Mouse (Mus musculus) c-Kit-positive CD71-positive TER-119-negative erythroid progenitor cells, embryonic 14.5 days (primary cell): ENCODE measurements around the gene Pgc.

ENCODE experiments used
- DNase-seq: peaks from one replicate; pipeline ENCODE4 v3.0.0-alpha.2; 2013; ENCODE audit warnings: low read depth

Pgc gene

GRCm38 (mm10) chr17:47726566-47726965 lies at the start of gene Pgc:
TSS of gene Pgc (plus strand) at chr17:47726842.
- DNase-seq, result no peak

DNA sequence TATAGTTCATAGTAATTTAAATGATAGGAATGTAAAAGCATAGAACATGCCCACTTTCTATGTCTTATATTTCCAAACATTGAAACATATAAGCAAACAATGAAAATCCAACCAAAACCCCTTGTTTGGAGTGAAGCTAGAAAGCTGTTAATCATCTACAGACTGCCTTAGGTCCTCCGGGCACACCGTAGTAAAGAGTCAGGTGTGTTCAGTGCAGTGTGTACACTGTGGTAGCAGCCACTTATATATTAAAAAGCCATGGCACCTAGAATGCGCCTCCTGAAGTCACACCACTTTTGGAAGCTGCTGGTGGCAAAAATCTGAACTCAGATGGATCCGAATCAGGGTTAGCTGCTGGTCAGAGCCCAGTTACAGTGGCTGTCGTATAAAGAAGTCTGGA lies 48.4 kb upstream of the Pgc start:
- no peak for DNase-seq

- DNase-seq, result no peak
Observed at GRCm38 (mm10) chr17:47678702-47679101, 47.9 kb upstream of the Pgc start.

GRCm38 (mm10) chr17:47682836-47683235 lies 43.8 kb upstream of the Pgc start:
- DNase-seq, result no peak

GRCm38 (mm10) chr17:47687409-47688343 lies 39.0 kb upstream of the Pgc start:
- peak; percentile 95 for DNase-seq

DNA sequence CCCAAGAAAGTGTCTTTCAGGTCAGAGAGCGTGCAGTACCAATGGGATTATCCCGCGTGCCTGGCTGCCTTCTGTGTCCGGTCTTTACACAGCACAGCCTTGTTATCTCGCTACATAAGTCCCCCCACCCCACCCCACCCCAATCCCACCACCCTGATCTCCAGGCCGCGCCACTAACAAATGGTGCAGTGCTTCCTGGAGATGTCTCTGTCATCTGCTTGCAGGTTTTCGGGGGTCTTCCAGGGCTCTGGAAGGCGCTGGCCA lies 38.4 kb upstream of the Pgc start, which contains the start of gene Tomm6:
TSS of gene Tomm6 (minus strand) at position 43 of the 264 bp plus-strand sequence.
- DNase-seq, result no peak

DNA sequence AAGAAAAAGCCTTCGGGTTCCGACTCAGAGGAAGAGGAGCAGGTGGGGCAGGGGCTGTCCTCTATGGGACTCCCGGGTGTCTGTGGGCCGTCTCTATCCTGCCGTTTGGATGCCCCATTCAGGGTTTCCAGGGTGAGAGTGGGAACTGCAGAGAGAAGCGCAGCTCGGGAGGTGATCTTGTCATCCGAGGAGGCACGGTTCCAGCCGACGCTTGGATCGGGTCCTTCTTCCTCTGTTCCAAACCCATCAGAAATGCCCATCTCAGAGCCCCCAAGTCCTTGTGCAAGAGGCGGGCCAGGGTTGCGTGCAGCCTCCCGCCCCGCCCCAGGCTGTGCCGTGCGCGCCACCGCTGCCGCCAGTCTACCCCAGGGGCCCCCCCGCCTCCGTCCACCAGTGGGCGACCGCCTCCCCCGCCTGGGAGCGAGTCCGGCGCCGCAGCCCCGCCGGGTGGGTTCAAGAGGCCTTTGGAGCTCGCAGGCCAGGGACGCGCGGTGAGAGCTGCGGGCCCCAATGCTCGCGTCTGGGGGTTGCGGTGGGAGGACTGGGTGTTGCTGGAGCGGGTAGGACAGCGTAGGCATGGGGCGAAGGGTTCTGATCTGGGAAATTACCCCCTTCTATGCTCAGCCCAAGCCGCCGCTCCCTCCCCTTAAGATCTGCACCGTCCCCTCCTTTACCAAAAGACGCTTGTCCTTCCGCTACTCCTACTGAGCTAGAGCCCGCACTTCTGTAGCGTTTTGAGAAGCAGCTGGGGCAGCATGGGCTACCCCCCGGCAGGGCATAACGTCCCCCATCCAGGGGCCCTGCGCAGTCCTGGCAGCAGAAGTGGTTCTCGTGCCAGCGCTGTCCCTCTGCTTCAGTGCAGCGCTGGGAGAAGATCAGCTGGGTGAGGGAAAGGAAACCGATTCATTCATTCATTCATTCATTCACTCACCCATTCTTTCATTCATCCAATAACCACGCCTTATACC lies 37.8 kb upstream of the Pgc start, which contains the start of gene Frs3:
TSS of gene Frs3 (plus strand) at position 423 of the 968 bp plus-strand sequence.
- no peak for DNase-seq

DNA sequence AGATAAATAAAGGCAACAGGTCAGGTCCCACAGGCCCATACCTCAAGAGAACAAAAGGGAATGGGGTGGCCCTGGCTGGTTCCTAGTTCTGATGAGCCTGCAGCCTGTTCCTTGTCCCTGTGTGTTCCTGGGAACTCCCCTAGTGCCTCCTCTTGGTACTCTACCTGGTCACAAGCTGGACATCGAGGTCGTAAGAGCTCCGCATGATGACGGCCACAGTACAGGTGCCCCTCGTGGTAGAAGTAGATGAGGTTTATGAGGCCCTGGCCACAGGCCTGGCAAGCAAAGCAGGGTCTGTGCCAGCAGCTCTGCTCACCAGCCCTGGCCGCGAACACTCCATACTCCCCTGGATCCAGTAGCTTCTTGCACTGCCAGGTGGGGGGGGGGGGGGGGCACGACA lies 36.7 kb upstream of the Pgc start:
- DNase-seq, result no peak

DNA sequence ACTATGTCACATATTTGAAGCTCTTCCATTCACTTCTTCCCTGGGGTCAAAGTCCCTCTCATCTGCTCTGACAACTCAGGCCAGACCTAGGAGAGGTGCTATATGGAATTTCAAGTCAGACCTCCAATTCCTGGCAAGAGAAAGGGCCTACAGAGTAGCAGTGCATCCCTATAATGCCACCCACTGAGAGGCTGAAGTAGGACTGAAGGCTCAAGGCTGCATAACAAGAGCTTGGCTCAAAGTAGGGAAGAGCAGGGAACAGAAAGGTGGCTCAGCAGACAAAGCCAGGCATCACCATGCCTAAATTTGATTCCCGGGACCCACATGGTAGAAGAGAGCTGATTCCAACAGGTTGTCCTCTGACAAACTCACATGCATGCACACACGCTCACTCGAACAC lies 35.0 kb upstream of the Pgc start:
- DNase-seq, result no peak

DNA sequence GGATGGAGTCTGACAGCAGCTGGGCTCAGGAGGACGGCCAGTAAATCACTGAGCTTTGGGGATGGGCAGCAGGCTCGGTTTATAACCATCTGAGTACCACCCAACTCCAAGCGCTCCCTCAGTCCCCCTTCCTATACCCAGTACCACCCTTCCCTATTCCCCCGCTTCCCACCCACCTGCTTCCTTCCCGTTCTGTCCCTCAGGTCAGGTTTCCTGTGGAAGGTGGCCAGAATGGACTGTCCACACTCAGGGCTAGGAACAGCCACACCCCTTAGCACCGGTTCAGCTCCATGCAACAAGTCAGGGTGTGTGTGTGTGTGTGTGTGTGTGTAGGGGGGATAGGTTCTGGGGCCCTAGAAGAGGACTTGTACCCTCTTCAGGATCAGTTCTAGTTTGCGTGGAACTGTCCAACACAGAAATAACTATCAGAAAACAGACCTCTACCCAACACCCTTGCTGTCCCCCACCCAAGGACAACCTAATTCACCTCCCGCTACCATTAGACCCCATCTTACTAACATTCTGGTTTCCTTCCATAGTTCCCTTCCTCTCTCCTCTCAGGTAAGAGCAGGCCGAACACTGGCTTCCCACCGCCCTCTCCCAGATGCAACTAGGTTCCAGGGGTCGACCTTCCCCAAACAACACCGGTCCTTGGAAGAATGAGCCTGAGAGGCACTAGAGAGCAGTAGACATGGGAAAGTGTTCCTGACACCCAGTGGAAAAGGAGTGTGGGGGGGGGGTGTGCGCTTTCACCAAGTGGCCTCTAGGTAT lies 32.8 kb upstream of the Pgc start:
- no peak for DNase-seq

DNA sequence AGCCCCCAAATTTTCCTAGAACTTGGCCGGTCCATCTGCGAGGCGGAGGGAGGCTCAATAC lies 32.4 kb upstream of the Pgc start, which contains the start of gene Gm21981:
TSS of gene Gm21981 (minus strand) at position 14 of the 61 bp plus-strand sequence.
- DNase-seq, result no peak

DNA sequence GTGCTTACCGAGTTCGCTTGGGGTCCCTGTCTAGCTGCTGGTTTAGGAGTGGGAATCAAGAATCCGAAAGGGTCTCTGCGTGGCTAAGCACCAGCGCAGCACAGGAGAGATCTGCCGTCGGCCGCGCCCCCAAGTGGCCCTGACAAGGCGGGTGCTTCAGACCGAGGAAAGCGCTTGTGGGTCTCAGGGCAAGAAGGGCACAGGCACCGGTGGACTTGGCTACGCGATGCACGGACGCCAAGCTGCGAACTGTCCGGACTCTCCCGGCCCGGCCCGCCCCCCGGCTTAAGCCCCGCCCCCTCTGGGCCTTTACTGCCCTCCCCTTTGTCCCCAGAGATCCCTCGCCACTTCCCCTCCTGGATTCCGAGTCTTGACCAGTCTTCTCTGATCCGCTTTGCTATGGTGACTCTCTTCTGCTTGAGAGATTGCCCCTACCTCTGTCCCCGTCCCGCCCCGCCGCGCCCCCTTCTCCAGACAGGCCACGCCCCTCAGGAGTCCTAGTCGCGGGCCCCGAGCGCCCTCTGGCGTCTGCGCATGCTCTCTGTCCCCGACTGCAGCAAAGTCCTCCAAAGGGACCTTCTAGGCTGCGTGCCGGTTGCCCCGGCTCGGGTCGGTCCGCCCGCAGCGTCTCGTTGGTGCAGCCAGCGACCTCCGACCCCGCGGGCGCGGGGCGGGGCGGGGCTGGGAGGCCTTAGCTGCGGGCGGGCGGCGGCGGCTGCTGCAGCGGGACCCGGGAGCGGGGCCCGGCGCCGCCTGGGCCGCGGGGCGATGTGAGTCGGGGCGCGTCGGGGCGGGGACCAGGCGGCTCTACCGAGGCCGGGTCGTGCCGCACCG lies 31.9 kb upstream of the Pgc start, which contains the start of gene Prickle4:
TSS of gene Prickle4 (minus strand) at position 234 of the 834 bp plus-strand sequence.
- peak; percentile 85 for DNase-seq

GRCm38 (mm10) chr17:47695337-47695710 lies 31.3 kb upstream of the Pgc start:
- DNase-seq, result no peak

DNA sequence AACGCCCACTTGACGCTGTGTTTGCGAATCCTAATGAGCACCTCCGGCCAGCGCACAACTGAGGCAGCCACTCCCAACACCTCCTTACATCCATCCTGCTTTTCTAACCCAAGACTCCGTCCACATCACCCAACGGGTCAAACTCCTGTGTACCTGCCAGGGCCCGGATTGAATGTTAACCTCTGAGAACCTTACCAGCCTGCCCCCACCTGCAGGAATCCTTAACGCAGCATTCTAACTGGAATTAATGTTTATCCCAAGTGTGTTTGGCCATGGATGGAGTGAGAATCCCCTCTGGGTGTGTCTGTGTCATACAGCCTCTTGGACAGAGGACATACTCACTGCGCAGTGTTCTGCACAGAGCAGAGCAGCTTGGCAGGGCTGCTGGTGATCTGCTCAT lies 28.5 kb upstream of the Pgc start:
- no peak for DNase-seq

DNA sequence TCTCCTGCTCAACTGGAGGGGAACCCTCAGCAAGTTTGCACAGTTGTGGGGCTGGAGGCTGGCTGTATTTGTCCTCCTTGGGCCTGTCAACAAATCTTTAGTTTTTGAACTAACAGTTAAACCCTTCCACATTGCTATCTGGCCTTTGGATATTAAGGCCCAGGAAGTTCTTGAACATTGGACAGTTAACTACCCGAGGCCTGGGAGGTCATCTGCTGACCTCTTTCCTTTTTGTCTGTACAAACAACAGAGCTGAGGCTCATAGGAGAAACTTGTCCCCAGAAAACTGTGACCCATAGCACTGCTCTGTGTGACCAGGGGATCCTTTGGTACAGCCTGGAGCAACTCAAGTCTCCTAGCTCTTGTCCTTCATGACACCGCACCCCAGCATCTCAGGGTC lies 27.6 kb upstream of the Pgc start:
- no peak for DNase-seq

DNA sequence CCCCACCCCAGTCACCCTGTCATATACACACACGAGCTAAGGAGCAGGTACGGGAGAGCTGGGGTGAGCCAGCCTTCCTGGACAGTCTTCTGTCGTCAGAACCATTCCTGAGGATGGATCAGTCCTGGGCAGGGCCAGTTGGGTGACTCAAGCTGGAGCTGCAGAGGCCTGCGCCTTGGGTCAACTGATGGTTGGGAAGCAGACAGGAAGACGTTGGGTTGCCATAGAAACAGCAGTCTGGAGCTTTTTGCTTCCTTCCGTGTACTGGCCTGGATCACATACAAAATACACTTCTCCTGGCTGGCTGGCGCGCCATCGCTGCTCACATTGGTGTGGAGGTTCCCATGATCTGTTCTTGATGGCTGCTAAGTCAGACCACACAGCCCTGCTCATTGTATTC lies 24.8 kb upstream of the Pgc start:
- no peak for DNase-seq

DNA sequence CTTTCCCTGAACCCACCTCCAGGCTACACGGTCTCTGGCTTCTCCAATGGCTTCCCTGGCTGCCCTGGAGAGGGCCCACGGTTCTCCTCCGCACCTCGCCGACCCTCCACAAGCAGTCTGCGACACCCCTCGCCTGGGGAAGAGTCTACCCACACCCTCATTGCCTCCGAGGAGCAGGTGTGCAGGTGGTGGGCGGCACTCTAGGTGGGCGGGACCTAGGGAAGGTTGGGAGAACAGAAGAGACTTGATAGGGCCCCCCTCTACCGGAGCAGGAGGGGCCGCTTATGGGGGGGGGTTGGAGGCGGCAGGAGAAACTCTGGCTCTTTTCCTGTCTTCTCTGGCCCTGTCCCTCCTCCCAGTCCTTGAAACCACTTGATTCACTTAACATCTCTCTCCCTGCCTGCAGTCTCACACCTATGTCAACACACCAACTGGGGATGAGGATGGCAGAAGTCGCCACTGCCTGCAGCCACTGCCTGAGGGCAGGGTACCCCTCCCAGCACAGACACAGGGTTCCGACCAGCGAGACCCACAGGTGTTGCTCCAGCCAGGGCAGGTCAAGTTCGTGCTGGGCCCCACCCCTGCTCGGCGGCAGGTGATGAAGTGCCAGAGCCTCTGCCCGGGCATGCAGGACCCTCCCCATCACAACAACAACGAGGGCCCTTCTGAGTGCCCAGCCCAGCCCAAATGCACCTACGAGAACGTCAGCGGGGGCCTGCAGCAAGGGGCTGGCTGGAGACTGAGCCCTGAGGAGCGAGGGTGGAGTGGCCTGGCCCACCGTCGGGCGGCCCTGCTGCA lies 23.9 kb upstream of the Pgc start:
- no peak for DNase-seq

DNA sequence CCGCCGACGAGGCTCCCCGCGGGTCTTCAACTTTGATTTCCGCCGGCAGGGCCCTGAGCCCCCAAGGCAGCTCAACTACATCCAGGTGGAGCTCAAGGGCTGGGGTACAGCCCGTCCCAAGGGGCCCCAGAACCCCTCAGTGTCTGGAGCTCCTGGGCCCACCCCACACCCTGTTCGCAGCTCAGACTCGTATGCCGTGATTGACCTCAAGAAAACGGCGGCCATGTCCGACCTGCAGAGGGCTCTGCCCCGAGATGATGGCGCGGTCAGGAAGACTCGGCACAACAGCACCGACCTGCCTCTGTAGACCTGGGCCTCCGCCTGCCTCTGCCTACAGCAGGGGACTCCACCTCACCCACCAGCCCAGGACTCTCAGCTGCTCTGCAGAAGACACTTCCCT lies 23.1 kb upstream of the Pgc start:
- DNase-seq, result no peak

GRCm38 (mm10) chr17:47704692-47705091 lies 21.9 kb upstream of the Pgc start:
- no peak for DNase-seq

DNA sequence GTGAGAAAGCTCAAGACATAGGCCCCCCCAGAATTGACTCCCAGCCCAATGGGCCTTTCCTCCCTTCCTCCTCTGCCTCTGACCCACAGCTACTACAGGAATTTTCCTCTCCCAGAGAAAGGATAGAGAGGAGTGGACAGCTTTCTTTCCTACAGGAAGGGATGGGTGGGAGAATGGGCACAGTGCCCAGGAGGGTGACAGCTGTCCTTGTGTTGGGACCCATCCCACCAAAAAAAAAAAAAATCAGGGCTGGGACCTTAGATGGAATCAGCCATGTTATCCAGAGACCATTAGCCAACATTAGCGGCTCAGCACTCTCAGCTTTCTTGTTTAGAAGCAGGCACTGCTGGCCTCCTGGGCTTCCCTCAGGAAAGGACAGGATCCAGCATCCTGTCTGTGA lies 20.4 kb upstream of the Pgc start:
- no peak for DNase-seq

GRCm38 (mm10) chr17:47707961-47708360 lies 18.7 kb upstream of the Pgc start:
- DNase-seq, result no peak
